Mouse (Mus musculus) granulocyte monocyte progenitor cell, adult 5-6 weeks (primary cell): Measurements from ENCODE around the gene Olfml2a. TPM values are rescaled to one million over a fixed set of nuclear protein-coding genes. Genes with fewer than 3 reads are reported as not detected.
"Not testable (repeated sequence)": the region's sequence is repeated elsewhere in the genome, so short reads cannot be mapped to it uniquely, and the experiment has no call there.

Source experiments
- ATAC-seq: replicated peaks from 2 replicates; pipeline ENCODE4 v1.8.0; 2016; ENCODE audit warnings: mild to moderate bottlenecking, moderate TSS enrichment, inconsistent platforms; ENCODE audit not compliant: poor library complexity, severe bottlenecking
- total RNA-seq, 2 experiments: library from RNA; stranded (forward) in 1 of 2; stranded (reverse) in 1 of 2; fragments of 200-712, 200-1000 nt in 1 of 2; fragments of >200 nt in 1 of 2; fragmentation: Nextera tagmentation in 1 of 2; gene quantifications; 2 replicates each; pipeline ENCODE4 v1.2.3; 2014 to 2017

The Olfml2a gene
- total RNA-seq, 2 experiments from 2014 or later: not detected

DNA sequence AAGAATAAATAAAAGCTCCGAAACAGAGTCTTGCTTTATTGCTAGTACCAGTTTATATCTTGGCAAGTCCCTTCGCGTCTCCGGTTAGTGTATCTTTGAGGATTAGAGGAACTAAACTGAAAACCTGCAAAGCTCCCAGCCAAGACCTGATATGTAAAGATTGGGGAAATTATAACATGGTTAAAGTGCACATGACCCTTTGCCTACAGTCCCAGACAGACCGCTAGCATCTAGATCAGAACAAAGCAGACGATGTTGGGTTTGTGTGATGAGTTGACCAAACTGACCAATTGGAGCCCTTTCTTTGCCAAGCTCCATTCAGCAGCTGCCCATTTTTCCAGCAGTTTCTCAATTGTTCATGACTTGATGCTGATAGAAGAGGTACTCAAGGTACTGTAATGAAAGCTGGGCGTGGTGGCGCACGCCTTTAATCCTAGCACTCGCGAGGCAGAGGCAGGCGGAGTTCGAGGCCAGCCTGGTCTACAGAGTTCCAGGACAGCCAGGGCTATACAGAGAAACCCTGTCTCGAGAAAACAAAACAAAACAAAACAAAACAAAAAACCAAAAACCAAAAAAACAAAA is 74.5 kb downstream of the Olfml2a start:
- ATAC-seq: no peak

GRCm38 (mm10) chr2:39007865-39008264 is 76.1 kb downstream of the Olfml2a start:
- ATAC-seq: peak; percentile 58

DNA sequence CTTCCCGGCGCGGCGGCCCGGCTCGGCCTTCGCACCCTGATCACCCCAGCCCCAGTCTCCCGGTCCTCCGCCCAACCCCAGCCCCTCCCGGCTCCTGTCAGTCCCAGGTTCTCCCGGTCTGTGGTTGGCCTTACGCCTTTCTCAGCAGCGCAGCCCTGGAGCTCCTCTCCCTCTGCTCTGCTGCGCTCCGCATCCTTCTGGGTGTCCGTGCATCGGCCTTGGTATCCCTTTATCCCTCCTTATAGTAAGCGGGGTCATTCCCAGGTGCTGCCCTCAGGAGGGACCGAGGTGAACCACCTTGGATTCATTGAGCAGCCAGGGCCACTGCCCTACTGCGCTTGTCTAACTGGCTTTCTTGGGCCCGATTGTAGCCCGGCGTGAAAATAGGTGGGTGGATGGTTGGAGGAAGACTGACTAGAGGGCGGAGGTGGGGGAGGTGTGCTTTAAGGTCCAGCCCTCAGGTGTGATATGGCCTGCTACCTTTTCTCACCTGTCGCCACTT is 76.6 kb downstream of the Olfml2a start:
- no peak for ATAC-seq

- ATAC-seq: no peak
Observed at GRCm38 (mm10) chr2:39008954-39009365, 77.2 kb downstream of the Olfml2a start.

DNA sequence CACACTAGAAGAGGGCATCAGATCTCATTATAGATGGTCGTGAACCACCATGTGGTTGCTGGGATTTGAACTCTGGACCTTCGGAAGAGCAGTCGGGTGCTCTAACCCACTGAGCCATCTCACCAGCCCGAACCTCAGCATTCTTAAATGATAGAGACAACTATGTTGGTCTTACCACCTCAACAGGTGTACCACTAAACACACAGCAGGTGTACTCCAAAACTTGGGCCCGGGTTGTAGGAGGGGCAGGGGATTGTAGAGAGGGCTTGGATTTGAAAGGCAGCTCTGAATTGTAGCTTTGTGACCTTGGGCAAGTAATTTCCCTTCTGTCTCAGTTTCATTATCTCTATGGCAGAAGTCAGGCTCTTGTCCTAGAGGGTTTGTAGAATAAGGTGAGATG is 78.4 kb downstream of the Olfml2a start:
- not testable (repeated sequence) for ATAC-seq

DNA sequence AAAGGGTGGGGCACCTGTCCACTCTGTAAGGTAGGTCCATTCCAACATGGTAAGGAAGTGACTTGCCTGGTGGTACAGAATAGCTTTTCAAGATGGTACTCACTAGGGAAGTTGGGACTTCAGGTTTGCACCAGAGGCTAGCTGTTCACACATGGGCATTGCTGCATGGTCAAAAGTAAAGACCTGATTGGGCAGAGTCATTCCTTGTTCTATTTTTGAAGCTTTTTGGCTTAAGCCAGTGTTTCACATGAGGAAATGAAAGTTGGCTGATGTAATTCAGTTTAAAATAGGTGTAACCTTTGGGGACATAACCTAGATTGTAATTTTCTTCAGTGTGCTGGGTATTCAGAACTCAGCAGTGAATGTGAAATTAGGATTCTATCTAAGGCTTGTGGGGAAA is 79.5 kb downstream of the Olfml2a start:
- peak; percentile 52 for ATAC-seq

DNA sequence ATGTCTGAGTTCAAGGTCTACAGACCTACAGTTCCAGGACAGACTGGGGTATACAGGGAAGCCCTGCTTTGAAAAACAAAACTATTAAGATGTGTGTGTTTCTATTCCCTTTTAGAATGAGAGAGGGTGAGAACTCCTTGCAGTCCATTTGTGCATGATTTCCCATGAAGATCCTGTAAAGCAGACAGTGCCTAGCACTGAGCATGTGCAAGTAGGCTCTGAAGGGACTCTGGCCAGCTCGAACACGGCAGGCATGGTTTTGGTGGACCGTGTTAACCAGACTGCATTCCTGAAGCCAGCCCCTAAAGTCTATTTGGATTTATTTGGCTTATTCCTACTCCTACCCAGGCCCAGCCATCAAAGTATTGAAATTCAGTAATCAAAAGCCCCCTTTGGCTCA is 80.2 kb downstream of the Olfml2a start:
- ATAC-seq: no peak

DNA sequence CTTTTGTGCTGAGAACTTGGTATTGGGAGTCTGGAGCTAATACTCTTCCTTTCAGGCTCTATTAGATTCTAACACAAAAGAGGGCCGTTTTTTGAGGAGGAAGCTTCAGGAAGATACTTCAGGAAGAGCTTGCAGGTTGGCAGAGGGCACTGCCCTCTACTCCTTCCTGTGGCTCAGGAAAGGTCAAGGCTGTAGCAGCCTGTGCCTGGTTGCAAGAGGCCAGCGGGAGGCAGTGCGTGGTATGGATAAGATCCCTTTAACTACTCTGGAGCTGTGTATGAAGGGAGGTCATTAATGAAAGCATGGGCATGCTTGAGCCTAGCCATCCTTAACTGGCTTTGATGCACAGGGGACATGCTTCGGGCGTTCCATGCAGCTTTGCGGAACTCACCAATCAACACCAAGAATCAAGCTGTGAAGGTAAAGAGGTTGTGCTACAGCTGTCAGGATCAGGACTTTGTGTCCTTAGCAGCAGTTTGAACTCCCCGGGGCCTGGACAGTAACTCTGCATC is 81.0 kb downstream of the Olfml2a start:
- no peak for ATAC-seq

Other genes with a start within 250 kb of the Olfml2a start
- gene Nr5a1, start 217.4 kb upstream of the Olfml2a start, total RNA-seq (2014; fragmentation: Nextera tagmentation): not detected in 2 replicates
- not detected in 2 replicates for gene Nr5a1, start 217.4 kb upstream of the Olfml2a start, total RNA-seq (2017)
- gene Nr6a1, start 4.3 kb upstream of the Olfml2a start, total RNA-seq (2014; fragmentation: Nextera tagmentation): 0.11 TPM in 2 replicates
- gene Nr6a1, start 4.3 kb upstream of the Olfml2a start, total RNA-seq (2017): 0.30 and 1.3 TPM in 2 replicates
- 0.53 and 0.84 TPM in 2 replicates for gene Wdr38, start 65.5 kb downstream of the Olfml2a start, total RNA-seq (2014; fragmentation: Nextera tagmentation)
- 0.09 and 0.15 TPM in 2 replicates for gene Wdr38, start 65.5 kb downstream of the Olfml2a start, total RNA-seq (2017)
- gene Arpc5l, start 73.4 kb downstream of the Olfml2a start, total RNA-seq (2014; fragmentation: Nextera tagmentation): 71.2 and 74.7 TPM in 2 replicates
- 59.5 and 65.2 TPM in 2 replicates for gene Arpc5l, start 73.4 kb downstream of the Olfml2a start, total RNA-seq (2017)
- gene Rpl35, start 73.6 kb downstream of the Olfml2a start, total RNA-seq (2014; fragmentation: Nextera tagmentation): 1,205 and 1,260 TPM in 2 replicates
- gene Rpl35, start 73.6 kb downstream of the Olfml2a start, total RNA-seq (2017): 1,673 and 1,927 TPM in 2 replicates
- gene Golga1, start 133.6 kb downstream of the Olfml2a start, total RNA-seq (2014; fragmentation: Nextera tagmentation): 13.0 and 15.7 TPM in 2 replicates
- gene Golga1, start 133.6 kb downstream of the Olfml2a start, total RNA-seq (2017): 13.8 and 17.2 TPM in 2 replicates